Mouse (Mus musculus): ENCODE results near the gene Chmp1a.
A peak's percentile ranks its signal among the peaks of the same experiment; 100 is the strongest.
"Not testable (repeated sequence)": the region's sequence is repeated elsewhere in the genome, so short reads cannot be mapped to it uniquely, and the experiment has no call there.

Gene Chmp1a

DNA sequence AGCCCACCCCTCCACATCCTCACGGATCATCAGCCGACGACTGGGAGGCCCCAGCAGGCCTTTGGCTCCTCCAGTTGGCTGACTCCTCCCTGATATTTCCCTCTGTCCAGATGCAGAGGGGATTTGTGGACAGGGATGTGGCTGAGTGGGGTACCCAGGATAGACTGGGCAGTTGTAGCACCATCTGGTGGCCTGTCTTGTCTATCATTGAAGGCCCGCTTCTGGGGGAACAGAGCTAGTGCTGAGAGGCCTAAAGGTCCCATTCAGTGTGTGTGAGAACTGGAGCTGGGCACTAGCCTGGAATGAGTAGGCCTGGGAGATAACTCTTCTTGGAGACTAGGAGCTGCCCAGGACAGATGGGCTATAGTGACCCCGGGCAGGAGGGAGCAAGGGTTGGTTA lies 19.2 kb upstream of the Chmp1a start:
- no peak for DNase-seq (ENCODE audit: low spot score)

DNA sequence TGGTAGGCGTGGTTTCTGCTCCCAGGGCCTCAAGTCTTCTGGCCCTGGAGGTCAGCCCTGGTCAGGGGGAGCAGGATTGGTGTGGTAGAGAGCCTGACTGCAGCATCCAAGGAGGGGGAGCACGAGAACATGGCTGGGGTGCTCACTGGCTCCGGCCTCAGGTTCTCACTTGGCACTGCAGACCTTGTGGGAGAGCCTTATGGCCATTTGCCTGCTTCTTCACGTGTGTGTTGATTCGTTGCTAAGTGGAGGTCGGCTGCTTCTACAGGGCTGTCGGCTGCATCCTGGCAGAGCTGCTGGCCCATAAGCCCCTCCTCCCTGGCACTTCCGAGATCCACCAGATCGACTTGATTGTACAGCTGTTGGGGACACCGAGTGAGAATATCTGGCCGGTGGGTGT lies 17.8 kb upstream of the Chmp1a start:
- not testable (repeated sequence) for DNase-seq (ENCODE audit: low spot score)

DNA sequence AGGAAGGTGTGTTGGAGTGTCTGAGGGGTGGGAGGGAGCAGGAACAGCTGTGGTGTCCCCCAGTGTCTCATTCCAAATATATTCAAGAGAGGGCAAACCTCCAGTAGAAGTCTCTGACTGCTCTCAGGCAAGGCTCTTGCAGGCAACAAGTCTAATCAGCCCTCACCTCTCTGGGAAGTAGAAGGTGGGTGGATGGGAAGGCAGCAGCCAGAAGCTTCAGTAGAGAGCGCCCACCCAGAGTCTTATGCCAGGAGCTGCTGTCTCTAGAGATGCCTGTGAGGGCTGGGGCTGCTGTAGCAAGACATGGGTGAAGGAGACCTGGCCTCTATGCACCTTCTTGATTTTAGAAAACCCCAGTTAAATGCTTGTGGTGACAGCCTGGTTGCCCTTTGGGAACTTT lies 15.9 kb upstream of the Chmp1a start:
- DNase-seq (ENCODE audit: low spot score), result no peak

DNA sequence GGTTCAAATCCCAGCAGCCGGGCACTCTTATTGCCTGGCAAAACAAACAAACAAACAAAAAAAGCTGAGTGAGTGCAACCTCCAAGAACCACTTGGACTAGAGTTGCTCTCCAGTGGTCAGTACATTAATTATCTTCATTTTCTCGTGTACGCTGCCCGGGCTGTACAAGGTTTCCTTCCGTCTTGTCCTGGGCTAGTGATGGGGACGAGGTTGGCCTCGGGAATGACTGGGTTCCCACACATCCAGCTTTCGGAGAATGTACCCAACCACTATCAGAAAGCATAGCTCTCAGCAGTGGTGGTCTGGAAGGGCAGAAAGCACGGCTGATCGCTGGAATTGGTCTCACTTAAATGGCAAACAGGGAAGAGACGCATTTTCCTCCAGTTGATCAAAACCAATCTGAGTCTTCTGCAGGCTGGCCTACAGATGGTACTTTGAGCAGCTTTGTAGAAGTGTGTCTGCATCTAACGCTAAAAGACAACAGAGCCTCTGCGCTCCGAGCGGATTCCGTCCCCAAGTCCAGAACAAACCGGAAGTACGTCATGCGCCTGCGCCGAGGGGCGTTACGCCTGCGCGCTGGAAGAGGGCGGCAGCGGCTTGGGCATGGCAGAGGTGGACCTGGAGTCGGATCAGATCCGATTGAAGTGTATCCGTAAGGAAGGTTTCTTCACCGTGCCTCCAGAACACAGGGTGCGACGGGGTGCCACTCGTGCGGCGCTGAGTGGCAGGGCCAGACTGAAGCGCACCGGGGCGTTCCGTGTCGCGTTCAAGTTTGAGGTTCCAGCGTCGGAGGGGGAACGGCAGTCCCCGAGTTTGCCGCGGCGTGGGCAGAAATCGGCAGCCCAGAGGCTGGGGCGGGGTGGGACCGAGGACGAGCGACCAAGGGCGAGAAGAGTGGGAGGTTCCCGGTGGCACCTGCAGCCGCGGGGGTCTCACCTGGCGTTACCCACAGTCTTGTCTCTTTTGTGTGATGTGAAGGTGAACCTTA lies 12.0 kb upstream of the Chmp1a start, which contains the start of gene Cdk10:
Gene Cdk10, plus strand, starts transcription at position 565 of the 989 bp plus-strand sequence.
- DNase-seq (ENCODE audit: low spot score), result peak; percentile 86

DNA sequence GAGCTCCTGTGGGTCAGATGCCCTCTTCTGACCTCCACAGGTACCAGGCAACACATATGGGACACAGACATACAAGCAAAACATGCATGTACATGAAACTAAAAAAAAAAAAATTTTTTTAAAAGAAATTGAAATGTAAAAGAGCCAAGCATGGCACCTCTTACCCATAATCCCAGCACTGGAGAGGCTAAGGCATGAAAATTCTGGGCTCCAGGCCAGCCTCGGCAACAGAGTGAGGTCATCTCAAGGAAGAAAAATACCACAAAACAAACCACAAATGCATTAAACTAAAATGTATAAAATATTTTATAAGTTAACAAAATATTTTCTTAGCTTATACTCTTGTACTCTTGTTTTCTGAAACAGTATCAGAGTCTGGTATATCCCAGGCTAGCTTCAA lies 8.4 kb upstream of the Chmp1a start:
- DNase-seq (ENCODE audit: low spot score), result no peak

DNA sequence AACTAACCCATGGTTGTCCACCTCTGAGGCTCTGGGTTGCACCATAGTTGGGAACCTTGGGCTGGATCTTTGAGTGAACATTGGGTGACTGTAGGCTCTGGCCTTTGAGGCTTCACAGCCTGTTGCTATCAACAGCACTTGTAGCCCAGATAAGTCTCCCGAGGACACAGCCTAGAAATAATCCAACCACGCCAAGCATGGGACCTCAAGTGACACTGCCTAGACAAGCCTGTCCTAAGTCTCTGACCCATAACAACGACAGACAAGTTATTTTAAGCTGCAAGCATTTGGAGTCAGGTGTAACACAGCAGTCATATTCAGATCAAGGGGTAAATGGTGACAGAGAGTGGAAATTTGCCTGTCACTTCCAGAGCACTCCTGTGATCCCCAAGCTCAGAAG lies 2.9 kb upstream of the Chmp1a start:
- no peak for DNase-seq (ENCODE audit: low spot score)

DNA sequence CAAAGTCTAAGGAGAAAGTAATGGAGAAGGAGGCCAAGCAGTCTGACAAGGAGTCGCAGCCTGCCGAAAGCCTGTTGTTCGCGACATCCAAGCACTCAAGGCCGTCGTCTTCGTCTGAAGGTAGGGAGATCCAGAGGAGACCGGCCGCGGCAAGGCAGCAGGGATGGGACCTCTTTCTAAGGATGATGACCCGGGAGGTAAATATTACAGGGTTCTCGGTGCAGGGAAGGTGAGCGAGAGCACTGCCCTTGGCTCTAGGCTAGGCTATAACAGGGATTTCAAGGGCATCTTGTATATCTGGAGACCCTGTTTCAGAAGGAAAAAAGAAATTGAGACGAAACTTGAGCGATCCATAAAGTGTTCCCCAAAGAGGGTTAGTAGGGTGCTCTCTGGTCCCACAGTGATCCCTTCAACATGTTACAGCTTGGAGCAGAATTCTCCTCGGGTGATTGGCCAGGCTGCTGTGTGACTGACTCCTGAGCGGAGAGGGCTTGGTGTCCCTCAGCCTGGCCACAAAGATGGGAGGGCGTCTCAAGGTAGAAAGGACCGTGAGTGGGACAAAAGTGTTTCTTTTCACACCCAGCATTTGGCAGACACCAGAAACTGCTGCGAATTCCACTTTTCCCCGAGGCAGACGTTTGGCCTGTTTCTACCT lies 682 bp upstream of the Chmp1a start:
- no peak for DNase-seq (ENCODE audit: low spot score)

DNA sequence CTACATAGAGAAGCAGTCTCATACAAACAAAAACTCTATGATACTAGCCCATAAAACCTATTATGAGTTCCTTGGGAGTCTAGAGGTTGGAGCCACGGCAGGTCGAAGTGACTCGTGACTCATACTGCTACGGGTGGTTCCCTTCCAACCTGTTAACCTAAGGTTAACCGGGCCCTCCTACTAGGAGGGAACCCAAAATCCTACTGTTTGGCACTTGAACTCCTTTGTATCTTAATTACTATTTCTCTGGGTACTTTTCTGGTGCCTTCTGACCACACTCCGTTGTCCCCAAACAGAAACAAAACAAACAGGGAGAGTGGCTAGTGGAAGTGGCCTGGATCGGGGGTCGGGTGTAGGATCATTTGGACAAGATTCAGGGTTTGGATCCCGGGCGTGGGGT lies 687 bp downstream of the Chmp1a start:
- DNase-seq (ENCODE audit: low spot score), result no peak

DNA sequence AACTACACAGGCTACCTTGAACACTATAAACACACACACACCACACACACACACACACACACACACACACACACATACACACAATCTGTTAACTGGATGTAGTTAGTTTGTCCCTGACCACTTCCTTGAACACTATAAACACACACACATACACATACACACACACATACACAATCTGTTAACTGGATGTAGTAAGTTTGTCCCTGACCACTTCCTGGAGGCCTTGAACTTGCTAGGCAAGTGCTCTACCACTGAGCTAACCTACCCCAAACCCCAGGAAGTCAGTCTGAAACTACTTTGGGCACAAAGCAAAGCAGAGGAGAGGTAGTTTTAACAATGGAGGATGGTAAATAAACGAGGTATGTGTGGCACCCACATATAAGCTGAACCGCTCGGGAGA lies 9.0 kb downstream of the Chmp1a start:
- no peak for DNase-seq (ENCODE audit: low spot score)

DNA sequence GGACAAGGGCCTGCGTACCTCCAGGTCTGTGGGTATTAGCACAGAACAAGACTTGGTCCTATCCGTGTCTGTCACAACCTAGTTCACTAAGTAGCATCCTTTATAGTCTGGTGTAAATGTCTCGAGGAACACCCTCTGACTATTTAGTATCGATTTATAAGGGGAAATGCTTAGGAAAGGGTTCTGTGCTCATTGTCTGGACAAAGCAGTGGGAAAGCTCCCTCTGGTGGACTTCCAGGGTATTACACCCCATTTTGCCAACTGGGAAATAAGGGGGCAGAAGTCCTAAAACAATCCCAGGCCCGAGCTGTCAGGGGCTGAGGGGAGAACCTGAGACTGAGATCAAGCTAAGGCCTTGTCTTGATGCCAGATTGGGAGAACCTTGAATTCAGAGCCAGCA lies 10.3 kb downstream of the Chmp1a start:
- no peak for DNase-seq (ENCODE audit: low spot score)

DNA sequence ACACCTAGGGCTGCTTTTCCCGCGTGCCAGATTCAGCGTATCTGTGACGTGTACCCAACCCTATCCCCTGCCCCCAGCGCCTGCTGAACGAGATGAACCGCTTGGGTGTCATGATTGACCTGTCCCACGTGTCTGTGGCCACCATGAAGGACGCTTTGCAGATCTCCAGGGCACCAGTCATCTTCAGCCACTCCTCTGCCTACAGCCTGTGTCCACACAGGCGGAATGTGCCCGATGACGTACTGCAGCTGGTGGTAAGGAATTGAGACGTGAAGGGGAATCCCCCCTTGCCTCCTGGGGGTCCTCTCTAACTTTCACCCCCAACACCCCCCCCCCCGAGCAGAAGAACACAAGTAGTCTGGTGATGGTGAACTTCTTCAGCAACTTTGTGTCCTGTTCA lies 12.7 kb downstream of the Chmp1a start:
- DNase-seq (ENCODE audit: low spot score), result no peak

DNA sequence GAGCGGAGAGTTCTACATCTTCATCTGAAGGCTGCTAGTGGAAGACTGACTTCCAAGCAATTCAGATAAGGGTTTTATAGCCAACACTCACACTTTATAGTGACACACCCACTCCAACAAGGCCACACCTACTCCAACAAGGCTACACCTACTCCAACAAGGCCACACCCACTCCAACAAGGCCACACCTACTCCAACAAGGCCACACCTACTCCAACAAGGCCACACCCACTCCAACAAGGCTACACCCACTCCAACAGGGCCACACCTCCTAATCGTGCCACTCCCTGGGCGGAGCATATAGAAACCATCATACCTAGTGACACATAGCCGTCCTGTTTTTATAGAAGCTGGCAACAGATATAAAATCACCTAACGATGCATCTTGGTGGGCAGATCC lies 15.5 kb downstream of the Chmp1a start:
- DNase-seq (ENCODE audit: low spot score), result not testable (repeated sequence)

DNA sequence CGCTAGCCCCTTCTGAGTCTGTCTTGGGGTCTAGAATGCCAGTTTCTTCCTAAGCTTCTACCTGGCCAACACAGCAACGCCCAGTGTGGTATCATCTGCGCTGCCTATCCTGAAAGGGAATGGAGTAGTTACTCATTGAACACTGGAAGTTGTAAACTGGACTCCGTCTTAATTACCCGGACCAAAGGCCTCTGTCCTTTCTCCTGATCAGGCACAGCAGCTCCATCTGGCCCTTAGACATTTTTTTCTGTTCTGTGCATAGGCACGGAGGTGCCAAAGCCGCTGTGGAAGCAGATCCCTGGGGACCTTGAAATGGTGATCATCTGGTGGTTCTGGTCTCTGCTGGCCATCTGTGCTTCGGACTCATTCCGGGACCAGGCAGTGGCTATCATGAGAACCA lies 18.8 kb downstream of the Chmp1a start:
- DNase-seq (ENCODE audit: low spot score), result no peak

DNA sequence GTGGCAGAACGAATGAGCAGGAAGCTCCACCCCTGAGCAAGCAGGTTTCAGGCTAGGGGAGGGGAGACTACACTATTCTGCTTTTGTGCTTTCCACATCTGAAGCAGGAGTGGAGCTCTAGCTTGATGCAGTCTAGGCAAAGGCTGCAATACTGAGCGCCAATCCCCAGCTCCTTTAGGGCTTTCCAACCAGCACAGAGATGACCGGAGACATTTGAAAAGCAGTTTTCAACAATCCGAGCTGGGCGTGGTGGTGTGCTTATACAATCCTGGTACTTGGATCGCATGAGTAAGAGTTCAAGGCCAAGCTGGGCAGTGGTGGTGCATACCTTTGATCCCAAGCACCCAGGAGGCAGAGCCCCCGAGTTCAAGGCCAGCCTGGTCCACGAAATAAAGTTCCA lies 20.7 kb downstream of the Chmp1a start:
- no peak for DNase-seq (ENCODE audit: low spot score)

DNA sequence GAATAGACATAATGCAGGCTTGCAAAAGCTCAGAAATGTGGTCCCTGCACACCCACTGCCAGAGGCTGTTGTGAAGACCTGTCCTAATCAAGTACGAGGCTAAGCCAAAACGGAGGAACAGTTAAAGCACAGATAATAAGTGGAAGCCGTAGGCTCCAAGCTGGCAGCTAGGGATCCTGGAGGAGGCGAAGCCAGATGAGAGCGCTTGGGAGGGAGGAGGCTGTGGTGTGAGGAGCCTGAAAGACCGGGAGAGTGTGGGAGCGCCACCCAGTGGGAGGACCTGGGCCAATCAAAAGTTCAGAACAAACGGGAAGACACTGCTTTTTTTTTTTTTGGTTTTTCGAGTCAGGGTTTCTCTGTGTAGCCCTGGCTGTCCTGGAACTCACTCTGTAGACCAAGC lies 21.9 kb downstream of the Chmp1a start:
- DNase-seq (ENCODE audit: low spot score), result peak; percentile 72

DNA sequence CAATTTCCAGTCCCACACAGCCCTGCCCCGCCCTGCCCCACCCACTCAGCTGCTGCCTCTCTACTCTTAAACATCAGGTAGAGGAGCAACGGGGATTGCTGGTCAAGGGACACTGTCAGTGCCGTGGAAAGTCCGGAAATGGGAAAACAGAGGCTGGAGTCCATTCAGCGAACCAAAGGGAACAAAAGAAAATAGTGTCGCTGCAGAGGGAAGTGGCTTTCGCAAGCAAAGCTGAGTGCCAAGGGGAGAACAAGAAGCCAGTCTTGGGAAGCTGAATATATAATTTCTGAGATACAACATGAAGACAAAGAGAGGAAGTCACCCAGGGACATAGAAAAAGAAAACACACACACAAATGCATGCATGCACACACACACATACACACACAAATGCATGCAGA lies 23.7 kb downstream of the Chmp1a start:
- DNase-seq (ENCODE audit: low spot score), result no peak

DNA sequence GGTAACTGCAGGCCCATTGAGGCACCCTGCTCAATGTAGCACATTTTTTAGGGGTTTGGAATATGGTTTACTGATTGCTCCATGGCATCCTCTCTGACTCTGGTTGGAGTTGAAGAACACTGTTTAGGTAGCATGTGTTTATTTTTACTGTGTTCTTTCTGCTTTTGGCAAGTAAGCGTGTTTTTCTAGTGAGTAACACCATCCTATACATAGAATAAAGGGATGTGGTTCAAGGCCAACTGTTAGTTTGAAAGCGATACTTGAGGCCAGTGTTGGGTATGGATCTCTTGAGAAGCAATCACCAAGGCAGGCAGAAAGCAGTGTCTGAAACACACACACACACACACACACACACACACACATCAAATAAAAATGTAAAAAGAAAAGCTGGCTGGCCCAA lies 24.6 kb downstream of the Chmp1a start:
- DNase-seq (ENCODE audit: low spot score), result no peak

DNA sequence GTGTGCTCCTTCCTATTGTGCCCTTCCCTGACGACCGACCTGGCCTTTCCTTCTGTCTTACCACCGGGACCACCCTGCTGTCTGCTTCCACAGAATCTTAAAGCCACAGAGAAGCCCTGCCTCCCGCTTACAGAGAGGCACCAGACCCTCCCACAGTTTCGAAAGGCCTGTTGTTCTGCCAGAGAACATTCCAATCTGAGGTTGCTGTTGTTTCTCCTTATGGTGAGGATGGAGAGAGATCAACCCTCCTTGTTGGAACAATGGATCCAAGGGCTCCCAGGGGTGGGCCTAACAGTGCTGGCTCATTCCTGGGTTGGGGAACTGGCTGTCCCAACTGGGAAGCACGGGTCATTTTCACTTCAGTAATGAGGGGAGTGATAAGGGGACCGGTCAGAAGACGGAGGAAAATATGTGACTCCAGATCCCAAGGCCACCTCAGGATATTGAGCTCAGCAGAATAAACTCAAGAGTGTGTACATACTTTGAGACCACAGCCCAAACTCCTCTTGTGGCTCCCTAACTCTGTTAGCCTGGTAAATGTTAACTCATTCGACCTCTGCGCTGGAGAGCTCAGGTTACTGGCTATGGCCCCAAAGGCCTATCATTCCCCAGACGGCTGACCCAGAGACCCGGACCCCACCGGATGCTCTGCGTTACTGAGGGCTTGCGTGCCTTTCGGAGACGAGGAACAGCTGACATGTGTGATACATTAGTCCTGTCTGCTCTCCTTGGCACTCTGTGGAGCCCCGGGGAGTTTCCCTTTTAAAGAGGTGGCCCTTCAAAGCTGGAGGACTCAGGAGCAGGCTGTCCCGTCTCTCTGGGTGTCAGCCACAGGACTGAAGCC lies 26.8 kb downstream of the Chmp1a start, which contains the start of gene Dpep1:
Gene Dpep1, plus strand, starts transcription at position 677 of the 844 bp plus-strand sequence.
- DNase-seq (ENCODE audit: low spot score), result no peak

DNA sequence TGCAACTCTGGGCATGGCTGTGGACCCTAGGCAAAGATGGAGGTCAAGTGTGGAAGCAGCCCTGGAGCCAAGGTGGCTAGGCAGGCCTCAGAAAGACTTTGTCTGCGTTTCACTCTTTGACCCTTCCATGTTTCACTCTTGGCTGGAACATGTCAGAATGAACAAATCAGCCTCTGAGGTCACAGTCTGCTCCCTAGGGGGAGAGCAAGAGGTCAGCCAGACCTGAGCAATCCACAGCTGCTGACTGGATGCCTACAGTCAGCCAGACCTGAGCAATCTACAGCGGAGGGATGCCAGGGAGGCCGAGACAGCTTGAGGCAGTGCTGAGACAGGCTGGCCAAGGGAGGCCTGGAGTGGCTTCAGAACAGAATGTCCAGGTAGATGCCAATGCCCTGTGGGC lies 31.2 kb downstream of the Chmp1a start:
- no peak for DNase-seq (ENCODE audit: low spot score)

DNA sequence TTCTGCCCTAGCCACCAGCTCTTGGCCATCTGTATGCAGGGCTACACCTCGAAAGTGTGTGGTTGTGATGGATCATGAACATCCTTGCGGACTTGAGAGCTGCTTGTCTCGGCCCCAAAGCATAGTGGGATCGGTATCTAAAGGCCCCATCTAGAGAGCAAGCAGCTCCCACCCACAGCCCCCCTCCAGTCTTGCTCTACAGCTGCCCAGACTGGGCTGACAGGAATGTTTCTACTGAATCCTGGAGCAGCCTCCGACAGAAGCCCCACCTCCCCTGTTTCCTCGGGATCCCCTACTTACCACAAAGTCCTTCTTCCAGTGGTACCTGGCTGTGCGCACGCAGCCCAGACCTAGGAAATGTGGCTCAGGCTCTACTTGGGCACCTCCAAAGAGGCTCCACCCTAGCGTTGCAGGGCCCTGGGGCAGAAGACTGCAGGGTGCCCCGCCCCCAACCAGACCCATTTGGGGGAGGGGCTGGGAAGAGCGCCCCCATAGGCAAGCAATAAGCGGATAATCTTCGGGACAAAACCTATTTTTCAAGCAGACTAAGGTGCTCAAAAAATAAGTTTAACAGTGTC lies 54.6 kb downstream of the Chmp1a start, which contains the start of gene Sult5a1:
Gene Sult5a1, minus strand, starts transcription at position 428 of the 578 bp plus-strand sequence.
- DNase-seq (ENCODE audit: low spot score), result no peak

DNA sequence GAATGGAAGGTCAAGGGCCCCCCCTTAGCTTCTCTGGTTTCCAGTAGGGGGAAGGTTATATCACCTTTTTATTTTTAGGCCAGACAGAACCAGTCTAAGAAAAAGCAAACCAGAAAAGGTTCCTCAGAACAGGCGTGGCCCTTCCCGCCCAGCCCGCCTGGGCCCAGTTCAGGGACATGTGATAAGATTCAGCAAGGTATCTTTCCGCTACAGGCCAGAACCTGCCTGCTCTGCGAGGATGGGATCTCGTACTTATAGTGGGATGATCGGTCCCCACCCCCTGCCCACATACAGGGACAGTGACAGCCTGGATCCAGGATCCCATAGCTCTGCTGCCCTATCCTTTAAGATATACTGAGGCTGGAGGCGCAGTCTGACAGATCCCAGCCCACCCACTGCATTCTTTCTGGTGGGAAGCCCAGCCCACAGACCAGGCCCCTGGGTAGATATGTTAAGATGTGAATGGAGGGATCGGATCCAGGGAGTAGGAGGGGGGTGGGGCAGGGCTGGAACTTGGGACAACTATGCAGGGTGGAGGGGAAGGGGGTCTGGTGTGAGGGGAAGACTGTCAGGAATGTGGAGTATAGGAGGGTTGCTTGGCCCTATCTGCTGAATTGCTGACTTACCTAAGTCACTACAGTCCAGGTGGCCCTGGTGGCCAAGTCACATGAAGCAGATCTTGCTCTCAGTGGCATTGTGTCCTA lies 56.3 kb downstream of the Chmp1a start:
- no peak for DNase-seq (ENCODE audit: low spot score)

All from left cerebral cortex, adult 11 months (tissue).